Comparison of ENCODE assay signal across 14 mouse cellular contexts in the genomic region with DNA sequence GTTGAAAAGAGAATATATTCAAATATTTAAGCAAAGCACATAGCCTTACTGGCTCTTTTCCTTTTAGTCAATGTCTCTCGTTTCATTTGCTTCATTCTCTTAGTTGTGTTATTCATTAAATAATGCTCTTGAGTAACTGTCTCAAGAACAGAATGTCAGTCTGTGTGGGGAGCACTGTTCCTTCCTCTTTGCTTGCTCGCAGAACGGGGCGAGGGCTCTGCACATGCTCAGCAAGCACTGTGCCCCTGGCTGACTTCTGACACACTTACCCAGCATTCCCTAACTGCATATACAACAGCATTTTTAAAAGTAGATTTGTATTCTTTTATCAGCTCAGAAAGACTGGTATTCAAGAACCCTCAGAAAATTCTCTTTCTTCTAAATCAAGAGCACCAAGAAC. TPM values are rescaled to one million over a fixed set of nuclear protein-coding genes. Genes with fewer than 3 reads are reported as not detected.
DNase-seq lines count a peak whose midpoint lies in the region; ATAC-seq and TF ChIP-seq lines count a peak whose summit lies in the region.
"Had no signal": no experiment of that assay in that cellular context is flagged by ENCODE, and none has a peak within 500 bp of the region (broad histone marks: within the 10 kb centered on the region; RNA-seq: fewer than 3 reads in every experiment).

No protein-coding gene starts in this region.

- peak; percentile 14 for DNase-seq in layer of hippocampus, adult 9-11 months
- no peak for DNase-seq in layer of hippocampus, adult 2 months (ENCODE audit: low spot score in 2 of 2)
- DNase-seq in brain, adult 2 months (ENCODE audit: low read depth, low spot score), result peak; percentile 51
- peak; percentile 61 to 76 for DNase-seq in kidney, postnatal 36 days
- DNase-seq in hindbrain, embryonic 14.5 days (ENCODE audit: low spot score), result no peak
- no peak for DNase-seq in urinary bladder, adult 2 months (ENCODE audit: low spot score)
- no peak for DNase-seq in cerebellum, postnatal 4 days (ENCODE audit: low spot score in 2 of 2)
- DNase-seq: cerebellum, adult 9-10 months had no signal

- no peaks in the 10 kb centered on the region for H3K36me3 ChIP-seq in macrophage (ENCODE audit: inconsistent target)
- peaks cover under 1% of the 10 kb centered on the region; the same call in 1 of the 2 replicates for H3K36me3 ChIP-seq in hindbrain, embryonic 14.5 days (replicated peaks; ENCODE audit: control insufficient read depth, insufficient read depth)
- H3K36me3 ChIP-seq: embryonic facial prominence, embryonic 12.5 days; G1E; midbrain, embryonic 12.5 days; neural tube, embryonic 15.5 days had no signal

- H3K4me3 ChIP-seq in layer of hippocampus, adult 2 months, result no peak overlapping the region; the same call in 1 of the 2 replicates
- H3K4me3 ChIP-seq in macrophage (ENCODE audit: inconsistent target), result peak overlapping the region; percentile 31
- no peak overlapping the region for H3K4me3 ChIP-seq in hindbrain, embryonic 14.5 days (replicated peaks; ENCODE audit: low read length)
- H3K4me3 ChIP-seq: embryonic facial prominence, embryonic 12.5 days; midbrain, embryonic 12.5 days; neural tube, embryonic 15.5 days had no signal

- 0% methylated on average over 4 of the region's 4 CpGs for WGBS in macrophage (ENCODE audit: missing documents)
- 80% methylated on average over 4 of the region's 4 CpGs for WGBS in hindbrain, embryonic 14.5 days

- H3K4me2 ChIP-seq in hindbrain, embryonic 14.5 days (replicated peaks), result no peak overlapping the region
- H3K4me2 ChIP-seq: embryonic facial prominence, embryonic 12.5 days; midbrain, embryonic 12.5 days; neural tube, embryonic 15.5 days had no signal

- H3K27ac ChIP-seq in layer of hippocampus, adult 2 months, result no peak overlapping the region; the same call in 1 of the 2 replicates
- H3K27ac ChIP-seq in macrophage, result peak overlapping the region; percentile 44
- H3K27ac ChIP-seq in hindbrain, embryonic 14.5 days, result no peak overlapping the region
- H3K27ac ChIP-seq: embryonic facial prominence, embryonic 12.5 days; midbrain, embryonic 12.5 days; neural tube, embryonic 15.5 days had no signal

- H3K4me1 ChIP-seq in hindbrain, embryonic 14.5 days (replicated peaks; ENCODE audit: control insufficient read depth, insufficient read depth, low read length), result no peaks in the 10 kb centered on the region
- H3K4me1 ChIP-seq: embryonic facial prominence, embryonic 12.5 days; midbrain, embryonic 12.5 days; neural tube, embryonic 15.5 days had no signal

- no peaks in the 10 kb centered on the region for H3K9me3 ChIP-seq in hindbrain, embryonic 14.5 days (ENCODE audit: control insufficient read depth, low read length)
- H3K9me3 ChIP-seq: embryonic facial prominence, embryonic 12.5 days; midbrain, embryonic 12.5 days; neural tube, embryonic 15.5 days had no signal

- no peak for TF ChIP-seq CTCF in layer of hippocampus, adult 2 months (conservative IDR thresholded peaks at IDR 0.05)

- H3K27me3 ChIP-seq in hindbrain, embryonic 14.5 days (ENCODE audit: control insufficient read depth, insufficient read depth, low read length), result no peaks in the 10 kb centered on the region
- H3K27me3 ChIP-seq: embryonic facial prominence, embryonic 12.5 days; midbrain, embryonic 12.5 days; neural tube, embryonic 15.5 days had no signal

- H3K79me2 ChIP-seq in macrophage (ENCODE audit: inconsistent target), result no peaks in the 10 kb centered on the region

- ATAC-seq in hindbrain, embryonic 14.5 days (ENCODE audit: low FRiP score), result no peak

- no peak overlapping the region for H3K9ac ChIP-seq in hindbrain, embryonic 14.5 days
- H3K9ac ChIP-seq: embryonic facial prominence, embryonic 12.5 days; midbrain, embryonic 12.5 days; neural tube, embryonic 15.5 days had no signal

RNA-seq across cellular contexts. Expression of gene Angptl3, which starts 2.2 kb away (rescaled TPM):
- not detected for total RNA-seq in layer of hippocampus, adult 2 months (2021)
- total RNA-seq in macrophage (2018; cell fraction: chromatin; rRNA removed), result 1 to 10 TPM in 12 of 26 experiments, under 1 TPM in 5, not detected in 9; 0.26 to 3.9 (median 1.7) TPM
- 1 to 10 TPM; 1.5 to 7.7 (median 3.9) TPM for total RNA-seq in macrophage (2018; cell fraction: cytosol; rRNA removed)
- total RNA-seq in macrophage (2018; cell fraction: nucleus; rRNA removed), result 1 to 10 TPM in 13 of 26 experiments, under 1 TPM in 9, not detected in 4; 0.23 to 3.0 (median 1.5) TPM
- polyA plus RNA-seq in macrophage (2018), result 1.8 to 14.9 TPM (median 5.9 TPM) in 3 replicates
- 0.82 and 1.3 TPM in 2 replicates for polyA plus RNA-seq in hindbrain, embryonic 14.5 days (2014; fragmentation: Nextera tagmentation; extraction: Ambion mirVana)
- polyA plus RNA-seq in urinary bladder, adult 2 months (2012; rRNA removed), result 0.04 TPM in 1 of 2 replicates, not detected in the other
- polyA plus RNA-seq: G1E; large intestine, adult 2 months had no signal

Comparison
In these comparisons a context has a peak if more than half of its experiments do, and no peak if none do; other contexts are left out.
1. DNase-seq: peak in layer of hippocampus, adult 9-11 months (single experiment), brain, adult 2 months (single experiment) and kidney, postnatal 36 days (2 of 2); none in layer of hippocampus, adult 2 months (0 of 2), hindbrain, embryonic 14.5 days (single experiment), urinary bladder, adult 2 months (single experiment) and cerebellum, postnatal 4 days (0 of 2).